Mouse (Mus musculus) midbrain, postnatal 0 days (tissue): ENCODE measurements at regions not wholly inside any gene's neighbourhood (a gene's known extent, or its start where the extent isn't known, plus 50 kb on each side); places are given as distances from the start of the nearest gene placed in this dataset.

Experiments
- ATAC-seq: fragments of 200-750 bp; cut with Nextera tagmentation; 2 replicates; pipeline ENCODE4 v1.8.0; 2017; ENCODE audit warnings: moderate number of reproducible peaks, mild to moderate bottlenecking, moderate TSS enrichment, moderate library complexity; ENCODE audit not compliant: low FRiP score
- DNase-seq: peaks from one replicate; pipeline ENCODE4 v3.0.0-alpha.2; 2015; ENCODE audit warnings: low spot score
- H3K27ac ChIP-seq: fragments of 300-500 bp; sonication (generic); 2 replicates; pipeline ENCODE4 v1.5.1; 2014; ENCODE audit warnings: low read depth, mild to moderate bottlenecking, low read length, mixed read lengths
- H3K27me3 ChIP-seq: fragments of 300-500 bp; sonication (generic); 2 replicates; pipeline ENCODE4 v1.6.1; 2014; ENCODE audit warnings: low read length, control low read depth, mixed read lengths; ENCODE audit not compliant: insufficient read depth
- H3K36me3 ChIP-seq: fragments of 300-500 bp; sonication (generic); 2 replicates; pipeline ENCODE4 v1.6.1; 2014; ENCODE audit warnings: low read length, control low read depth, mixed read lengths; ENCODE audit not compliant: insufficient read depth
- H3K4me1 ChIP-seq: fragments of 300-500 bp; sonication (generic); 2 replicates; pipeline ENCODE4 v1.6.1; 2014; ENCODE audit warnings: mild to moderate bottlenecking, control low read depth, antibody characterized with exemption, low read length, mixed read lengths; ENCODE audit not compliant: insufficient read depth
- H3K4me2 ChIP-seq: fragments of 300-500 bp; sonication (generic); 2 replicates; pipeline ENCODE4 v1.6.1; 2014; ENCODE audit warnings: low read depth, mild to moderate bottlenecking, low read length, mixed read lengths; ENCODE audit not compliant: poor library complexity, severe bottlenecking
- H3K4me3 ChIP-seq: fragments of 300-500 bp; sonication (generic); 2 replicates; pipeline ENCODE4 v1.5.1; 2014; ENCODE audit warnings: low read depth, mild to moderate bottlenecking, low read length, moderate library complexity
- H3K9ac ChIP-seq: fragments of 300-500 bp; sonication (generic); replicated peaks from 2 replicates; pipeline ENCODE4 v1.6.1; 2014; ENCODE audit warnings: mild to moderate bottlenecking, low read length, moderate library complexity, mixed read lengths; ENCODE audit not compliant: poor library complexity, severe bottlenecking
- H3K9me3 ChIP-seq: fragments of 300-500 bp; sonication (generic); 2 replicates; pipeline ENCODE4 v1.6.1; 2016; ENCODE audit warnings: low read length, control low read depth
- CTCF ChIP-seq: IDR thresholded peaks from 2 replicates; pipeline ENCODE4 v1.5.1; 2016; ENCODE audit warnings: antibody characterized with exemption, mild to moderate bottlenecking
- WGBS: fragments of 180-500 bp; shearing (Covaris S2); extraction: QIAGEN DNeasy Blood & Tissue Kit; methylation state at CpG from one replicate; pipeline ENCODE4 v1.1.7; 2014; 5-methylcytosine and 5-hydroxymethylcytosine counted together

GRCm38 (mm10) chr13:115211285-115211684 is 109.5 kb upstream of the Itga1 start:
- no peaks in the 10 kb centered on the region for H3K4me1 ChIP-seq
- no peak overlapping the region for H3K4me2 ChIP-seq
- H3K9me3 ChIP-seq = no peaks in the 10 kb centered on the region
- H3K36me3 ChIP-seq = no peaks in the 10 kb centered on the region
- TF ChIP-seq CTCF = no peak
- H3K9ac ChIP-seq = no peak overlapping the region
- no peak overlapping the region for H3K4me3 ChIP-seq
- ATAC-seq (no peak), DNase-seq (no peak)
- 87% methylated on average over 3 of the region's 3 CpGs for WGBS
- no peaks in the 10 kb centered on the region for H3K27me3 ChIP-seq
- no peak overlapping the region for H3K27ac ChIP-seq

- H3K4me3 ChIP-seq = no peak overlapping the region
- no peaks in the 10 kb centered on the region for H3K4me1 ChIP-seq
- H3K27ac ChIP-seq = no peak overlapping the region
- DNase-seq (peak; percentile 43), ATAC-seq (peak; percentile 71)
- no peaks in the 10 kb centered on the region for H3K27me3 ChIP-seq
- 56% methylated on average over 10 of the region's 10 CpGs for WGBS
- no peaks in the 10 kb centered on the region for H3K9me3 ChIP-seq
- H3K4me2 ChIP-seq = no peak overlapping the region
- no peak overlapping the region for H3K9ac ChIP-seq
- no peak for TF ChIP-seq CTCF
- H3K36me3 ChIP-seq = no peaks in the 10 kb centered on the region
Measured at GRCm38 (mm10) chr13:115210643-115211208, 109.0 kb upstream of the Itga1 start.

GRCm38 (mm10) chr13:115209402-115210192 is 107.8 kb upstream of the Itga1 start:
- no peak for ATAC-seq
- DNase-seq = no peak
- Histone ChIP-seq H3K9ac (no peak overlapping the region), H3K27me3 (no peaks in the 10 kb centered on the region), H3K4me3 (no peak overlapping the region), H3K36me3 (no peaks in the 10 kb centered on the region), H3K4me2 (no peak overlapping the region), H3K4me1 (no peaks in the 10 kb centered on the region), H3K9me3 (no peaks in the 10 kb centered on the region), H3K27ac (no peak overlapping the region)
- TF ChIP-seq CTCF = no peak
- 93% methylated on average over 3 of the region's 3 CpGs for whole genome bisulfite sequencing

GRCm38 (mm10) chr13:115206723-115207122 is 105.0 kb upstream of the Itga1 start:
- H3K36me3 ChIP-seq = no peaks in the 10 kb centered on the region
- H3K9me3 ChIP-seq = no peaks in the 10 kb centered on the region
- no peak overlapping the region for H3K9ac ChIP-seq
- no peak for TF ChIP-seq CTCF
- no peaks in the 10 kb centered on the region for H3K4me1 ChIP-seq
- no peak overlapping the region for H3K27ac ChIP-seq
- DNase-seq = no peak
- 83% methylated on average over 7 of the region's 7 CpGs for WGBS
- no peak overlapping the region for H3K4me2 ChIP-seq
- ATAC-seq = no peak
- no peak overlapping the region for H3K4me3 ChIP-seq
- H3K27me3 ChIP-seq = no peaks in the 10 kb centered on the region

- DNase-seq (no peak), ATAC-seq (no peak)
- 70% methylated on average over 3 of the region's 3 CpGs for WGBS
- H3K27me3 ChIP-seq = no peaks in the 10 kb centered on the region
- no peaks in the 10 kb centered on the region for H3K4me1 ChIP-seq
- H3K4me3 ChIP-seq = no peak overlapping the region
- TF ChIP-seq CTCF = no peak
- no peak overlapping the region for H3K4me2 ChIP-seq
- no peak overlapping the region for H3K27ac ChIP-seq
- H3K36me3 ChIP-seq = no peaks in the 10 kb centered on the region
- no peaks in the 10 kb centered on the region for H3K9me3 ChIP-seq
- H3K9ac ChIP-seq = no peak overlapping the region
Measured at GRCm38 (mm10) chr13:115199166-115199565, 97.4 kb upstream of the Itga1 start.

- 73% methylated on average over 2 of the region's 2 CpGs for WGBS
- TF ChIP-seq CTCF = no peak
- ATAC-seq = no peak
Measured at GRCm38 (mm10) chr13:115188066-115188465, 86.3 kb upstream of the Itga1 start.

More at GRCm38 (mm10) chr13:115188066-115188465, 86.3 kb upstream of the Itga1 start:
- Histone ChIP-seq H3K27me3 (no peaks in the 10 kb centered on the region), H3K9ac (no peak overlapping the region), H3K4me3 (no peak overlapping the region), H3K4me1 (no peaks in the 10 kb centered on the region), H3K4me2 (no peak overlapping the region), H3K9me3 (no peaks in the 10 kb centered on the region), H3K36me3 (no peaks in the 10 kb centered on the region), H3K27ac (no peak overlapping the region)
- no peak for DNase-seq
